ENCODE assay signal across 7 mouse cellular contexts in the genomic region with DNA sequence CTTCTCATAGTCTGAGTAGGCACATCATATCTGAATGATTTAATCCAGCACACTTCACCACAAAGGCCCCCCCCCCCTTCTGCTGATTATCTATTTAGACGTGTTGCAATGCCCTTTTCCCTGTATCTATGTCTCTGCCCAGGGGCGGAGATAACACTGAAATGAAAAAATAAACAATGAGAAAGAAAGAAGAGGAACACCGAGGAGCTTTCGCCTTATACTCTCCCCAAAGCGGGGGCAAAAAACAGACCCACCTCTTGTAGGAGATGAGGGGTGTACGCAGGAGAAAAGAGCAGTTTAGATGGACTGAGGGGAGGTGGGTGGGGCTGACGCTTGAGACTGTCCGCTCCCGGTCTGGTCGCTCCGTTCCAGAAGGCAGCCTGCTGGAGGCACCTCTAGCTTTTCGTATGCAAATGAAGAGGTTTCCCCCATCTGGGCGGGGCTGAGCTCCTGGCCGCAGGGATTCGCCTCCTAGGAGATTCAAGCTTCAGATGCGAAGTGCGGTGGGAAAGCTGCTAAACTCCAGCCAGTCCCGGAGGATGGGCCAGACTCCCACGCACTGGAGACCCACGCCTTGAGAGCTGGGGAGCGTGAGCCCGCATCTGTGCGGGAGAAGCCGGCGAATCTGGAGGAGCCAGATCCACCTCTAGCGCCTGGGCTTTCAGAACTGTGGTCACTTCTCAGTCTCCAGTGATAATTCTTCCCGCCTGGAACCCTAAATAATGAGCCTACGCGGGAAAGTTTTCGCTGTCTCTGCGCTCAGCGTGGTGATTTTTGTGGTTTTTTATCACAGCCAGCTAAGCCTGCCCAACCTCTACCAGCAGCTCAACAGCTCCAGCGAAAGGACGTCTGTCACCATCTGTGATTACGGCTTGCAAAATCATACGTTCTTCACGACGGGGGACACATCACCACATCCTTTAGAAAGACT. TPM values are rescaled to one million over a fixed set of nuclear protein-coding genes. Genes with fewer than 3 reads are reported as not detected.
DNase-seq lines count a peak whose midpoint lies in the region; ATAC-seq and TF ChIP-seq lines count a peak whose summit lies in the region.

No protein-coding gene starts in this region.

- TF ChIP-seq POLR2A in bone marrow macrophage, adult 2 months (IDR thresholded peaks at IDR 0.05; ENCODE audit: borderline replicate concordance, low read depth, low read length) = no peak

- no peak for TF ChIP-seq CTCF in bone marrow macrophage, adult 2 months (IDR thresholded peaks at IDR 0.05; ENCODE audit: low read depth, low read length)

- H3K27ac ChIP-seq in bone marrow macrophage, adult 2 months (ENCODE audit: insufficient read depth, low read depth, low read length) = no peak overlapping the region

- ATAC-seq in frontal cortex, adult (ENCODE audit: low TSS enrichment) = peak; percentile 80
- peak; percentile 24 to 43; a peak in 2 of 4 replicates for ATAC-seq in hematopoietic stem cell, adult 5-6 weeks (replicated peaks in 1 of 2; ENCODE audit: insufficient read depth in 1 of 2, low FRiP score in 2 of 2, low TSS enrichment in 1 of 2, low read depth in 1 of 2, poor library complexity in 2 of 2, severe bottlenecking in 2 of 2)

- H3K4me3 ChIP-seq in bone marrow macrophage, adult 2 months (ENCODE audit: insufficient read depth, low read length) = peak overlapping the region; percentile 39

- DNase-seq in Muller cell, postnatal 12 days (ENCODE audit: inconsistent ontology term) = peak; percentile 92
- DNase-seq in layer of hippocampus, postnatal 25 days (ENCODE audit: extremely low spot score in 1 of 2, low spot score in 1 of 2) = peak; percentile 22 to 25
- DNase-seq in lung, postnatal 36 days = peak; percentile 84
- DNase-seq in retina, postnatal 1 day = peak; percentile 85

- H3K4me1 ChIP-seq in bone marrow macrophage, adult 2 months (ENCODE audit: control insufficient read depth, insufficient read depth, low read length) = peaks cover 13% of the 10 kb centered on the region

RNA-seq across cellular contexts. Expression of a gene that starts 57.9 kb away (rescaled TPM):
- 0.67 and 0.91 TPM in 2 replicates for polyA plus RNA-seq in bone marrow macrophage, adult 2 months (2012; ENCODE audit: insufficient read depth, insufficient read length, missing spikeins)
- total RNA-seq in hematopoietic stem cell, adult 5-6 weeks (2017) = 202 and 210 TPM in 2 replicates
- total RNA-seq in layer of hippocampus, postnatal 25 days (2021) = 10 to 100 TPM; 17.0 to 17.5 TPM

Comparison
In these comparisons a context has a peak if more than half of its experiments do, and no peak if none do; other contexts are left out.
1. DNase-seq: peak in every context shown above with its lines; median percentile 92 in Muller cell, postnatal 12 days; 85 in retina, postnatal 1 day; 84 in lung, postnatal 36 days; 24 in layer of hippocampus, postnatal 25 days.
2. RNA of a gene that starts 57.9 kb away (total RNA-seq): 202 to 210 TPM in hematopoietic stem cell, adult 5-6 weeks; 17.0 to 17.5 TPM in layer of hippocampus, postnatal 25 days; every median in the first group is over 10 times any median in the second.